Mouse (Mus musculus): ENCODE results near the gene Zmynd10. TPM values are rescaled to one million over a fixed set of nuclear protein-coding genes. Genes with fewer than 3 reads are reported as not detected.
A peak's percentile ranks its signal among the peaks of the same experiment; 100 is the strongest.

Gene Zmynd10
- total RNA-seq, 2 experiments from 2014 or later, result 0.53 TPM; not detected in 1

DNA sequence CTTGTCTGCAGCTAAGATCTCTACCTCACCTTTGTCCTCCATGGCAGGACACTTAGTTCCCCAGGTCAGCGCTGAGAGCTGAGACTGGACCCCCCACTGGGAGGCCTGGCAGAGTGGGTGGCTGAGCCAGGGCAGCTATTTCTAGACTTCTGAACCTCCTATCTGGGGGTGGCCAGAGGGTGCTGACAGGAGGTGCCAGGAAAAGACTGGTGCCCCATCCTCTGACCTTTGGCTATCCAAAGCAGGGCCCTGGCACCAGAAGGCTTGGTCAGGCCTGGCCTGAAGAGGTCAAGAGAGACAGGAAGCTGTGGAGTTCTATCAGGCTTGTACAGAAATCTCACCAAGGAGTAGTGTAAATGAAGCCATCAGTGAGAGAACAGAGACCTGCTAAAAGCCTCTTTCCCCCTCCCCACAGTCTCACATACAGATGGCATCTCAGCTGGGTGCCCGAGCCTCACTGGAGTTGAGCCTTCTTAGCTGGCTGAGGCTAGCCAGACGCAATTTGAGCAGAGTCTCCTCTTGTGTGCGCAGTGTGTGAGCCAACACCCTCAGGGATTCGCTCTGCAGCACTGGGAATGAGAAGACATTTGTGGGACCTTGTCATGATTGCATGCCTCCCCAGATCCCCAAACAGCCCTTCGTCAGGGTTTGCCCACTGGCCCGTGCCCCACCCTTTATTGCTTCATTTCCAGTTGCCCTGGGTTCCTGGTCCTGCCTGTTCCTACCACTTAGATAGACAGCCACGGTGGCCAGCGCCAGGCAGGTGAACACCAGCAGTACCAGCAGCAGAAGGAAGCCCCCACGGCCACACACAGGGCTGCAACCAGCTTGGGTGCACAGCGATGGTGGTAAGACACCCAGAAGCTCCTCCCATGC, 46.2 kb downstream of the Zmynd10 start:
- peak overlapping the region; percentile 96 for H3K27ac ChIP-seq
- intact Hi-C loops (cut with DNase I), result no loop called here
- H3K4me3 ChIP-seq, result peak overlapping the region; percentile 80

DNA sequence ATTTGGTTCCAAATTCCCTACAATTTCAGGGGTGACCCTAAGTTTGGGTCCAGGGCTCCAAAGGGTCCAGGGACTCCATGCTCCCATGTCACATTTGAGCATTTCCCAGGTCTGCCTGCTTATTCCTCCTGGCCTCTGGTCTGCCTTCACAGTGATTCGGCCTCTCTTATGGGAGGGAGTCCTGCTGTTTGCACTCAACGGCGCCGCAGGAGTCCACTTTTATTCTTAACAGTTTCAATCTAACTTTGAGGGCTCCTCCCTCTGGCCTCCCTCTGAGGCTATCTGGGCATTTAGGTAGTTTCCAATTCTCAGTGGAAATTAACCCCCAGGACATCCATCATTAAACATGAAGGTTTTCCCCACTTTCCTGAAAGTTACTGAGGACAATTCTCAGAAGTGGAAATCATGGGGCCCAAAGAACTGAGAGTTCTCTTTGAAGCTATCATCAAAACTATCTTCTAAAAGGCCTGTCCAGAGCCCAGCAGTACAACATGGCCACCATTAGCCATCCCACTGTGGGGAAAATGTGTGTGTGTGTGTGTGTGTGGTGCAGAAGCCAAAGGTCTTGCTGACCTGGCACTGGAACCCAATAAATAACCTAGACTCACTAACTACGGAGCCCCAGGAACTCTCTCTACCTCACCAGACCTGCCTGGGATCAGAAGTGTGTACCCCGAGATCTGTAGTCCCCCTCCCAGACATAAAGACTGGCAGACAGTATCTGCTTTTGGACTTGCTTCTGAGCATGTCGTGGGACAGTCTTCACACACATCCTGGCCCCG, 47.4 kb downstream of the Zmynd10 start:
- H3K4me3 ChIP-seq, result peak overlapping the region; percentile 80
- TF ChIP-seq CTCF (IDR thresholded peaks at IDR 0.05), result no peak
- intact Hi-C loops (cut with DNase I), result no loop called here
- H3K27ac ChIP-seq, result peak overlapping the region; percentile 96
- DNase-seq, result no peak

More for the DNA sequence above, 46.2 kb downstream of the Zmynd10 start:
- no peak for TF ChIP-seq CTCF (IDR thresholded peaks at IDR 0.05)
- DNase-seq, result peak; percentile 90

- intact Hi-C loops (cut with DNase I), result no loop called here
- DNase-seq, result peak; percentile 91
- Histone ChIP-seq H3K4me3 (peak overlapping the region; percentile 80), H3K27ac (peak overlapping the region; percentile 96)
- no peak for TF ChIP-seq CTCF (IDR thresholded peaks at IDR 0.05)
Observed at GRCm38 (mm10) chr9:107596619-107597569, 49.8 kb downstream of the Zmynd10 start.

GRCm38 (mm10) chr9:107598385-107598784, 51.3 kb downstream of the Zmynd10 start:
- intact Hi-C loops (cut with DNase I), result no loop called here
- Histone ChIP-seq H3K4me3 (0 out of 2 replicates have a peak overlapping the region, but pooled peaks have one; percentile 24), H3K27ac (peak overlapping the region; percentile 96)
- no peak for DNase-seq
- TF ChIP-seq CTCF (IDR thresholded peaks at IDR 0.05), result no peak

GRCm38 (mm10) chr9:107599433-107599832, 52.3 kb downstream of the Zmynd10 start:
- DNase-seq, result no peak
- intact Hi-C loops (cut with DNase I), result no loop called here
- peak overlapping the region; percentile 40 for H3K4me3 ChIP-seq
- no peak for TF ChIP-seq CTCF (IDR thresholded peaks at IDR 0.05)
- H3K27ac ChIP-seq, result peak overlapping the region; percentile 96

- intact Hi-C loops (cut with DNase I), result no loop called here
Observed at GRCm38 (mm10) chr9:107599842-107600241, 52.7 kb downstream of the Zmynd10 start.

GRCm38 (mm10) chr9:107600745-107601144, 53.6 kb downstream of the Zmynd10 start:
- H3K27ac ChIP-seq, result no peak overlapping the region
- intact Hi-C loops (cut with DNase I), result no loop called here
- peak; percentile 47; the same call in 1 of the 2 replicates for TF ChIP-seq CTCF (IDR thresholded peaks at IDR 0.05)
- no peak overlapping the region for H3K4me3 ChIP-seq
- no peak for DNase-seq

More at GRCm38 (mm10) chr9:107599842-107600241, 52.7 kb downstream of the Zmynd10 start:
- DNase-seq, result peak; percentile 73
- TF ChIP-seq CTCF (IDR thresholded peaks at IDR 0.05), result no peak
- Histone ChIP-seq H3K4me3 (peak overlapping the region; percentile 40), H3K27ac (peak overlapping the region; percentile 96)

Other genes starting within 250 kb of the Zmynd10 start
- 10 to 100 TPM; 11.6 to 14.4 TPM for gene Hemk1, start 208.9 kb upstream of the Zmynd10 start, total RNA-seq (2021)
- 10 to 100 TPM; 37.9 to 49.6 TPM for gene 6430571L13Rik, start 206.7 kb upstream of the Zmynd10 start, total RNA-seq (2021)
- gene Cacna2d2, start 147.7 kb upstream of the Zmynd10 start, total RNA-seq (2021), result under 1 TPM; 0.28 to 0.73 TPM
- 10 to 100 TPM; 16.6 to 17.3 TPM for gene Tmem115, start 13.4 kb upstream of the Zmynd10 start, total RNA-seq (2021)
- 1 to 10 TPM; 3.1 TPM for gene Cyb561d2, start 5.1 kb upstream of the Zmynd10 start, total RNA-seq (2021)
- gene Nprl2, start 5.1 kb upstream of the Zmynd10 start, total RNA-seq (2021), result 10 to 100 TPM in 1 of 2 experiments, 1 to 10 TPM in 1; 9.7 to 11.5 TPM
- 10 to 100 TPM; 14.0 to 14.3 TPM for gene Rassf1, start 4.3 kb downstream of the Zmynd10 start, total RNA-seq (2021)
- 10 to 100 TPM; 35.6 to 35.7 TPM for gene Tusc2, start 16.0 kb downstream of the Zmynd10 start, total RNA-seq (2021)
- gene Hyal2, start 20.6 kb downstream of the Zmynd10 start, total RNA-seq (2021), result 10 to 100 TPM; 11.3 to 19.9 TPM
- 1 to 10 TPM; 1.6 to 2.4 TPM for gene Hyal1, start 29.6 kb downstream of the Zmynd10 start, total RNA-seq (2021)
- gene Naa80, start 31.6 kb downstream of the Zmynd10 start, total RNA-seq (2021), result 10 to 100 TPM; 11.8 to 14.7 TPM
- under 1 TPM; 0.22 to 0.33 TPM for gene Hyal3, start 33.5 kb downstream of the Zmynd10 start, total RNA-seq (2021)
- gene Ifrd2, start 40.3 kb downstream of the Zmynd10 start, total RNA-seq (2021), result 10 to 100 TPM; 48.5 to 50.4 TPM
- gene Sema3b, start 61.9 kb downstream of the Zmynd10 start, total RNA-seq (2021), result 10 to 100 TPM; 11.2 to 17.9 TPM
- 10 to 100 TPM; 59.9 to 77.7 TPM for gene Gnai2, start 88.1 kb downstream of the Zmynd10 start, total RNA-seq (2021)
- 10 to 100 TPM; 60.8 to 94.7 TPM for gene Slc38a3, start 122.2 kb downstream of the Zmynd10 start, total RNA-seq (2021)
- not detected for gene Gnat1, start 132.4 kb downstream of the Zmynd10 start, total RNA-seq (2021)
- 1 to 10 TPM; 6.3 to 9.2 TPM for gene Sema3f, start 163.2 kb downstream of the Zmynd10 start, total RNA-seq (2021)
- gene Rbm5, start 223.7 kb downstream of the Zmynd10 start, total RNA-seq (2021), result 10 to 100 TPM; 46.4 to 49.6 TPM